Mouse (Mus musculus): ENCODE measurements around the gene Rho.

The Rho gene

DNA sequence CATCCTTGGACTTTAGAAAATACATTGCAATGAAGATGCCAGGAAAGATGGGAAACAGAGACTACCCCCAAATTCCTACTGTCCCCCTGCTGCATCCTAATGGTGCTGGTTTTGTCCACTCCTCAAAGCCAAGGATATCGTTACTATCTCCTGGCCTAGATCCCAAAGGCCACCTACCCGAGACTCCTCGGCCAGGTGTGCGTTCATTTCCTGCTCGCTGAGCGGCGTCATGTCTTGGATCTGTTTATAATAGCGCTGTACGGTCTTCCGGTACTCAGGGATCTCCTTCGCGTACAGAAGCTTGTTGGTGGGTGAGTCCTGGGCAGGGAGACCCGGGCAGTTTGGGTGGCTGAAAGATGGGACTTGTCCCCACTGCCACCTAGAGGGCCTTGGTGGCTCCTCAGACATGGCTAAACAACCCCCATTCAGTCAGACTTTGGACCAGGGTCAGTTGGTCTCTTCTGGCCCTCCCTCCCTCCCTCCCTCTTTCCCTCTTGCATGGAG, 24.9 kb downstream of the Rho start:
- DNase-seq (ENCODE audit: low spot score in 2 of 2), result no peak

DNA sequence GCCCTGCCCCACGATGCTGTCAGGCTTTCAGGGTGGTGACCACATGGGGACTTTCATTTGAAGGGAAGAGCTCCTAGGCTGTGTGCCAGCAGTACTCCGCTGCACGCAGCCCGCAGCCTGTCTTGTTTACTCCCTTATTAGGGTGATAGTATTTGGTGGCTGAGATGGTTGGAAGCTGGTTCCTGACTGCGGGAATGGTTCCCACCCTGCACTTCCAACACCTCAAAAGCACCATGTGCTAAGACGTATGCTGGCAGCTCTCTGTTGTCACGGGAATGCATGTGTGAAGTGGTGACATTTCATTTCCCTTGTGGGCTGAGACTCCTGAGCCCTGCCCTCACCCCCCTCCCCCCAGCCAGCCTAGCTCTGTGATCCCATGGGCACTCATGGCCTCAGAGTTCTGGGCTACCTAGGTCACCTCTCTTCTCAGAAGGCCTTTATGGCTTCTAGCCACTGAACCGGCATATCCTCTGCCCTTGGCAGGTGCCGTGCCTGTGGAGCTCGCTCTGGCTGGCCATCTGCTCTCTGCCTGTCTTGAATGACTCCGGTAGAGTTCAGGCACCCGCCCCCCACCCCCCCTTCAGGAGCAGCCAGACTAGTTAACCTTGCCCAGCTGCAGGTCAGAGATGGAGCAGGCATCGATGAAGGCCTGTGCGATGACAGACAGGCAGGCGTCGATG, 25.5 kb downstream of the Rho start:
- no peak for DNase-seq (ENCODE audit: low spot score in 2 of 2)

DNA sequence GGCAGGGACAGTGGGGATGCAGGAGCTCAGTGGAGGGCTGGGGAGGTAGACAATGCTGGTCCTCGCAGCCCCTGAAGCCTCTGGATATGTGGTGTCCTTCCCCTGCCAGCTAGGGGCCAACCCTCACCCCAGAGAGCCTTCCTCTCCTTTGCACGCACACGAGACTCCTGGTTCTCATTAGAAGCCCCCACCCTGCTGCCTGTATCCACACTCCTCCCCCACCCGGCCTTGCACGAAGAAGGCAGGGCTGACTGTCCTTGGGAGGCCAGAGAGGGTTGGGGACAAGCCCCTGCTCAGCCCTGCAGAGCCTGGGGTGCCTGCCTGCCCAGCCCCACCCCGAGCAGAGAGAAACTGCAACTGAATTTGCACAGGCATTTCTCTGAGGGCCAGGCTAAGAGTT, 26.1 kb downstream of the Rho start:
- DNase-seq (ENCODE audit: low spot score in 2 of 2), result no peak

DNA sequence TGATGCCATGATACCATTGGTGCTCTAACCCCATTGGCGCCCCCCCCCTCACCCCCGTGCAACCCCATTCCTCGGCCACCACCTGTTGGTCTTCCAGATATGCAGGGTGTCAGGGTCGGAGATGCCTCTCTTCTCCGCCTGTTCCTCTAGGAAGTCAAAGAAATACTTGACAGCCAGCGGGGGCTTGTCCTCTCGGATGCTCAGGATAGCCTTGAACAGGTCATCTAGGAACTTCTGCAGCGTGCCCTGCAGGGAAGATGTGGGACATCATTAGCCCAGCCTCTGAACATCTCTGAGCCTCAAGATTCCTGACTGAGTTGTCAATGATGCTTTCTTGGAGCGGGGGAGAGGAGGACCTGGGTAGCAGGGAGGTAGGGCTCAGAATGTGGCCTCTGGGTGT, 26.9 kb downstream of the Rho start:
- DNase-seq (ENCODE audit: low spot score in 2 of 2), result no peak

DNA sequence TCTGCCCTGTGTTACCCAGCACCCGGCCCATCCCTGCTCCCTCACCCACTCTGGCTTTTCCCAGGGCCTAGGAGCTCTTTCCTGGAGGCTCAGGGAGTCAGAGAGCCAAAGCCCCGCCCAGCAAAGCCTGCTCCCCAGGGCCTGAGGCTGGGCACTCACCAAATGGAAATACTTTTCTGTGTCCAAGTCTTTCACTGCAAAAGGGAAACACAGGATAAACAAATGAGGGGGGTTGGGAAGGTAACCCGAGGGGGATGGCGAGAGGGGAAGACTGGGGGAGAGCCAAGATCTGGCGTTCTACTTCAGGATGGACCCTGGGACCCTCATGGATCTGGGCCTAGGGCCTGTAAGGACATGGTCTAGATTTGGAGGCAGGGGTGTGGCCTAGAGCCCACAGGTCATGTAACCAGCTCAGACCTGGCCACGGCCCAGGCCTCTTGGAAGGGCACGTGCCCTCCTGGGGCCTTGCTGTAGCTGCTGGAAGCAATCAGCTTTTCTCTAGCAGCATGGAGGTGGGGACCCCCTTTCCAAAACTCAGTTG, 27.7 kb downstream of the Rho start:
- DNase-seq (ENCODE audit: low spot score in 2 of 2), result no peak

DNA sequence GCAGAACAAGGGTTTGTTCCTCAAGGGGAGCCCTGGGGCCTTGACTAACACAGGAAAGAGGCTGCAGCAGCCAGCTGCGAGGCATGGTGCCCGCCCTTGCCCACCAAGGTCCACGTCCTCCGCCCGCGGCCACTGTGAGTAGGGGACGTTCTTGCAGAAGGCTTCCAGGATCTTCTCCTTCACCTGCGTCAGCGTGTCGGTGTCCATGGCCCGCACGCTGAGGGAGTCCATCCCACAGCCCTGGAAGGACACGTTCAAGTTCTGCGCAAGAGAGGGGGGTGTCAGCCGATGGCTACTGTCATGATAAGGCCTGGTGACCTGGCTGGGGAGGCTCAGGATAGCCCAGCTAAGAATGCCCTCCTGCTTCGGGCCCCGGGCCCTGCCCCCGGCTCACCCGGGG, 28.8 kb downstream of the Rho start:
- DNase-seq (ENCODE audit: low spot score in 2 of 2), result no peak

DNA sequence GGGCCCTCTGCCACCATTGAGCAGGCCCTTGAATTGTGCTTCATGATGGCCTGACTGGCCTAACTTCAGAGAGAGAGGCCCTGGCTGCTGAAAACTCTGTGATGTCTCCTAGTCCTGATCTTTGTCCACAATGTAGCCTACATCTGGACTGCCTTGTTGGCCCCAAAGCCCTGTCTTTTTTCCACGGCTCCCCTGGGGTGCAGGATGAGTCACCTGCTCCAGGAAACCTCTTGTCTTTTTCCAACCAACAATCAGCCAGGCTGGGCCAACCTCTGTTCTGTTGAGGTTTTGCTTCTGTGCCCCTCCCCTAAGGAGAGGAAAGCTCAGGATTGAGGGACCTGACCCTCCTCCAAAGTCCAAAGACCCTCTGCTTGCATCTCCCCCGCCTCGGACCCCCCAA, 30.2 kb downstream of the Rho start:
- no peak for DNase-seq (ENCODE audit: low spot score in 2 of 2)

DNA sequence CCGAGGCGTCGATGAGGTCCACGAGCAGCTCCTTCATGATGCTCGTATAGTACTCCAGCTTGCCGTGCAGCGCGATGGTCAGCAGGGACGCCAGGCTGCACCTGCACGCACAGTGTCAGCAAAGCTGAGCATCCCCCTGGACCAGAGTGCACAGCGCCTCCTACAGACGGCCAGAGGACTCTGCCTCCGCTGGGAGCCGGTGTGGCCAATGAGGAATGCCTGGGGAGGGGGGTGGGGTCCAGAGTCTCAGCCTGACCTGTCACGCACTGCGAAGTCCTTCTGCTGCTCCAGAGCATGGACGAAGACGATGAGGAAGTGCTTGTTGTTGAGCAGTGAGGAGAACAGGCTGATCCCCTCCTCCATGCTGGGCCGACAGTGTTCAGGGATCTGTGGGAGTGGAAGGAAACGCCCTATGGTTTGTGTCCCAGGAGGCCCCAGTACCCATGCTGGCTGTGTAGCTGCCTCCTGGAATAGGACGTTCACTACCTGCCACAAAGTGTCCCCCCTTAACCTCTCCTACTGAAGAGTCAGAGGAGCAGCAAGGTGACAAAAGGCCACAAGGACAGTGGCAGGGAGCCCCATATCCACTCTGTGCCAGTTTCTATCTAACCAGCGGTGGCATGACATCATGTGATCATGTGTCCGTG, 31.0 kb downstream of the Rho start:
- DNase-seq (ENCODE audit: low spot score in 2 of 2), result no peak

DNA sequence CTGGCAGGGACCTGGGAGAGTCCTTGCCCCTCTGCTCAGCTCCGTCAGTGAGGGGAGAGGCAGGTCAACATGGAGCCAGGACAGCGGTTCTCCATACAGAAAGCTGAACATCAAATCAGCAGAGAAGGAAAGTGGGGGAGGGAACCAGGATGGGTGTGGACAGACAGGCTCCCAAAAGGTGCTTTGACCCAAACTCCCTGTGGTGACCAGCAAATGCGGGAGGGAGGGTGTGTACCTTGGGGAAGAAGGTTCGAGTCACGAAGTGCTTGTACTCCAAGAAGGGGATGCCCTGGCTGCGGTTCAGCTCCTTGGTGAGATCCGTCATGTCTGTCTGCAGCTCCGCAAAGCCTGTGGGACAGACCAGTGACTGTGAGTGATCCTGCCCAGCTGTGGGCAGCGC, 32.1 kb downstream of the Rho start:
- DNase-seq (ENCODE audit: low spot score in 2 of 2), result no peak

DNA sequence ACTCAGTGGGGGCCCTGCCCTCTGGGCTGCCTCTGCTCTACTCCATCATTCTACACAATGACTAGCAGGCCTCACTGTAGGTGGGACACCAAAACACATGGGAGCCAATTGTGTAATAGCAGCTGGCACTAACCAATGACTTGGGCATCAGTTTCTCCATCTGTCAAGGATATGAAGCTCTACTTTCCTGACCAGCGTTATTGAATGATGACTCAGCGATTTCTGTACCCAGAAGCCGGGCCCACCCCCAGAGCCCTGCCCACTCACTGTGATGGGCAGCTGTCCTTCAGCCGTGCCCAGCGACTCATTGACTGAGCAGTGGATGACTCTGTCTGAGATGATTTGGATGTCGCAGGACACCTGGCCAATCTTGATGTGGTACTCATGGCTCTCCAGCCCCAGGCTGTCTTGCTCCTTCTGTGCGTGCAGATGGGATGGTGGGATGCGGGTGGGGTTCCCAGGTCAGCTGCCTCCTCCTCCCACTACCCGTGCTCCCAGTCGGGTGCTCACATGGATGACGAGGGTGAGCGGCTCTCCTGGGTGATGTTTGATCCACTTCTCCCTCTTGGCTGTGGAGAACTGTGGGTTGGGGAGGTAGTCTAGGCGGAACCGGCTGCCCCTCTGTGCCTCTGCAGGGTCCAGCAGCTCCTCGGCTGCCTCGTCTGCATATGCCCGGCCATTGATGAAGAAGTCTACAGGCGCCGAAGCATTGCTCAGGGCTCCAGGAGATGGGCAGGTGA, 34.8 kb downstream of the Rho start:
- no peak for DNase-seq (ENCODE audit: low spot score in 2 of 2)

DNA sequence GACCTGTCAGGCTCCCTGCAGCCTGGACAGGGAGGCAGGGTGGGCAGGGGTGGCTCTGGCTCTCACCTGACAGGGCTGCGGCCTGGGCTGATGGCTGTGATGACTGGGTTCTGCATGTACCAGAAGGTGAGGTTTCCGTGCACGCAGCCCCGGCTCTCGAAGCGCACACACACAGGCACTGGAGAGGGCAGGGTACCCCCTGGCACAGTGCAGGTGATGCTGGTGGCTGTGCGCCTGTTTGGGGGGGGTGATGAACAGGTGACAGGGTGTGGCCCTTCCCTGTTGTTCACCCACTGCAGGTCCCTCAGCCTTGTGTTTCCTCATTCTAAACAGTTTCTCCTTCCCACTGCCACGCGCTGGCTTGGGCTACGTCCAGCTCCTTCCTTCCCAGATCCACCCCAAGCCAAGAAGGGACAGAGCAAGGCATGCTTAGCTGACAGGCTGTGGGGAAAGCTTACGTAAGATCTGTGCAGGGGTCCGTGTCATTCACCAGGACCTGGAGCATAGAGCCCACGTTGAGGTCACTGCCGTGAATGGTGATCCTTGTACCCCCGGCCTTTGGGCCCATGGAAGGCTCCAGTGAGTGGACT, 35.8 kb downstream of the Rho start:
- no peak for DNase-seq (ENCODE audit: low spot score in 2 of 2)

DNA sequence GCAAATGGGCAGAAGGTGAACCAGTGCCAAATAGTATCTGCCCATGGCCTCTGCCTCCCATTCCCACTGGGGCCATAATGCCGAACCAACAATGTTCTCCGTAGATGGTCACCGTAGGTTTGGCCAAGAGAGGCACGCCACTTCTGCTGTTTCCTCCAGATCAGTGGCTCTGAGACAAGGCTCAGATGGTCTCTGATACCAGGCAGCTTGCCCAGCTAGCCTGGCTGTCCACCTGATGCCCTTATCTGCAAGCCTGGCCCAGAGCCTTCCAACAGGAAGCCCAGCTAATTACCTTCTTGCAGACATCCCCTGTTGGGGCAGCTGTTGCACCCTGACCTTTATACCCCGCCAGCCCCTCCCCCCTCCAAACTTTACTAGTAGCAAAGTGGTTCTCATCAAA, 36.5 kb downstream of the Rho start:
- no peak for DNase-seq (ENCODE audit: low spot score in 2 of 2)

DNA sequence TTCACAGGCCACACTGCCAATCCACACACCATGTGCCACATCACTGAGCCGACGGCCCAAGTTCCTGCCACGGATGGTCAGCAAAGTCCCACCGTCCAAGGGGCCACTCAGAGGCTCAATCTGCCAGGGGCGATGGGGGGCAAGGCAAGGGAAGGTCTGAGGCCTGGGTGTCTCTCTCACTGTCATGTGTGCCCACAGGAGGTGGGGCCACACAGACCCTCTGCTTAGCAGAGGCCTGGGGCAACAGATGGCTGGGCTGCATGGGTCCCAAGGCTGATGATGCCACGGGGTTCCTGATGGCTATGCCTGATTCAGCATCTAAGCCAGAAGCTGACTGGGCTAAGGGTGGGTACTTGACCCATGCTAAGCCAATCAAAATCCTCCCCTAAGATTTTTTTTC, 37.2 kb downstream of the Rho start:
- no peak for DNase-seq (ENCODE audit: low spot score in 2 of 2)

DNA sequence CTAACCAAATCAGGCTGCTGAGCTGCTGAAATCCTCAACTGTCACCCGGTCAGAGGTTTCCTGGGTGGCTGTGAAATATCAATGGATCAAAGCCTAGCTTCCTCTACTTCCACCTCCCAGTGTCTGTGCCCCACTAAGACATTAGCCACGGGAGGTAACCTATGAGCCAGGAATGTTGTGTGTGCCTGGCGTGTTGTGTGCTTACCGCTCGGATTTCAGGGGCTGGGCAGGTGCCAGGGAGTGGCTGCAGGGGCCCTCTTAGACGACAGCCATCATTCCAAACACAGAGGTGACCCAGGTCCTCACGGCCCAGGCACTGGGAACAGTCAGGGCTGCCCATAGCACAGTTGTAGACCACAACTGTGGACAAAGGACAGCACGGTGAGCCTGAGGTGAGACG, 37.6 kb downstream of the Rho start:
- DNase-seq (ENCODE audit: low spot score in 2 of 2), result no peak

DNA sequence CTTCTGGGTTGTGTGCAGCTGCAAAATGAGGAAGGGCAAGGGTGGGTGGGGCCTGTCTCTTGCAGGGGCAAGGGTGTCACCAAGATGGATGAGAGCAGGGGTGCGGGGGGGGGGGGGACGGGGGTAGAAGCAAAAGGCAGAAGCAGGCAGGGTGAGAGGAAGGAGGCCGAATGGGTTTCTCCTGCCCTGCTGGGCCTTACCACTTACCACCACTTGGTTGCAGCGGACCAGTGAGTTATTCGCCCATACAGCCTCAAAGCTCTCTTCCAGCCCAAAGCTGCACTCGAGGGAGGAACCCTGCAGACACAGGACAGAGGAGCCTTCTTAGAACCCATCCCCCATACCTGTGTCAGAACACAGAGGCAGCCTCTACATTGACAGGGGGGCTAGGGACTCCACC, 38.4 kb downstream of the Rho start:
- DNase-seq (ENCODE audit: low spot score in 2 of 2), result peak; percentile 41 to 42

DNA sequence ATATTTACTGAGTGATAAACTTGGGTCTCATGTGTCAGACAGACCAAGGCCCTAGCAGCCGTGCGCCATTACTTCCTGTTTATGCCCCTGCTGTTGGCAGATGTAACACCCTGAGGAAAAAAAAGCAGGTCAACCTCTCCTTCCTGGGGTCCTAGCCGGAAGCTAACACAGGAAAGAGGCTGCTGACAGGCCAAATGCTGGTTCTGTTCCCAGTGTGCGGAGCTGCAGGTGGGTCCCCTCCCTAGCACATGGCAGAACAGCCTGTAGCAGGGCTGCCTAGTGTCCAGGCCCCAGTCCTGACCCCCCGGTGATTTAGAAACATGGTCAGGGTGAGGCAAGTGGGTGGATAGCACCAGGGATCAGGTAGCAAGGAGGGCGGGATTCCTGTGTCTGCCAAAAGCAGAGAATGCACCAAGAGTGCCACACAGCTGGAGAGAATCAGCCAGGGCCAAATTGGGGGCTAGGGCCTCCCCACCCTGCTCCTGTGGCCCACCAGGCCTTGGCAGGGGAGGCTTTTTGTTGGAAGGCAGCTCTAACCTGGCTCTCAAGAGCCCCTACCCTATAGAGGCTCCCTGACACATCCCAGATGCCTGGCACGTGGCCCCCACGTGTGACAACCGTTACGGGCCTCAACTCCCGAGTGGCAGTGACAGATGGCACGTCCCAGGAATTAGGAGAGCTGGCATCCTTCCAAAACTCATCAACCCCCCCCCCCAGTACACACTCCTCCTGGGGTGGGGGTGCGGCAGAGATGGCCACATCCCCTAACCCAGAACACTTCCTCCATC, 39.9 kb downstream of the Rho start:
- DNase-seq (ENCODE audit: low spot score in 2 of 2), result peak; percentile 67 to 76

DNA sequence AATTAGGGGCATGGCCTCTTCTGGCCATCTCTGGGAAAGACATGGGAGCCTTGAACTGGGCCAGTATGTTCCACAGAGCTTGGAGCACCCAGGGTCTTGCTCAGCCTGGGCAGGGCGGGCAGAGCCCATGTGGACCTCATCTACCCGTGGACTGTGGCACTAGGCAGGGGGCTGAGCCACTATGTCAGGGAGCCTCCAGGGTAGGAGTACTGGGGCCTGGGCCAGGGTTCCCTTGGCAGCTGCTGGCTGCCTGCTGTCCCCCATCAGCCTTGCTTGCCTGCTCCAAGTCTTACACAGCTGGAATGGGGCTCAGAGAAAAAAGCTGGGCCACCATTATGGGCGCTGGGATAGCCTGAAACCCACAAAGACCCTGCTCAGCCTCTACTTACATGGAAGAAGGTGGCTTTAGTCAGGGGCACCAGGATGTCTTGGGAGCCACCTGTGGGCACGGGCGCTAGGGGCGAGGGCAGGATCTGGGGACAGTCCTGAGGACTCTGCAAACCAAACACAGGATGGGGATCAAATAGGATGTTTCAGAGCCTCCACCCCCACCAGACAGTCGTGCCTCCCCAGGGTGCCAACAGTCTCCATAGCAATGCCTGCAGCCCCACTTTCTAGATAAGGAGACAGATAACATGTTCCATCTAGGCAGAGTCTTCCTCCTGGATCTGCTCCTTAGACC, 40.7 kb downstream of the Rho start:
- DNase-seq (ENCODE audit: low spot score in 2 of 2), result no peak

DNA sequence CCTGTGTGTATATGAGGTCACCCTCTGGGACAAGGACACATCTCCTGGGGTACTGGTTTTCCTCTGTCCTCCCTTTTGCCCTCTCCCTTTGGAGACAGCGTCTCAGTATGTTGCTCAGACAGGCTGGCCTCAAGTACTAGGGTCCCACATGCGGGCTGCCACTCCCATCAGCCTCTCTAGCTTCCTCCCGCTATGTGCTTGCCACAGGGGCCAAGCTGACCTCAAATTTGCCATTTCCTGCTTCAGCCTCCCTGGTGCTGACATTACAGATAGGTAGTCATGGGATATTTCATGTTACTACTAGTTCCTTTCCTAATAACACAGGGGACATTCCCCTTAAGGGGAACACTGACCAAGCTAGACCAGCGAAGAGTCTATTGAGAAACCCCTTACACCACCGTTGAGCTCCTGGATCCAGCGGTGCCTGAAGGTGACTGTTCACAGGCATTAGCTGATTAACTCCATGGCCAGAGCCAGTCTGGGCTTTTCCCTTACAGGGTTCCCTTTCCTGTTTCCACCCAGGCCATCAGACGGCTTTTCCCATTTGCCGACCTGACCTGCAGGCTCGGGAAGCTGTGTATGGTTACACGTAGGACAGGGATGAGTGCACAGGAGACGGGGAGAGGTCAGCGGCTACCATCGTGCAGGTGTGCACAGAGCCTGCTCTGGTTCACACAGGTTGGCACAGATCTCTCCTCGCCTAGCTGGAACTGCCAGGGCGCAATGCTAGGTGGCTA, 41.8 kb downstream of the Rho start:
- DNase-seq (ENCODE audit: low spot score in 2 of 2), result no peak

DNA sequence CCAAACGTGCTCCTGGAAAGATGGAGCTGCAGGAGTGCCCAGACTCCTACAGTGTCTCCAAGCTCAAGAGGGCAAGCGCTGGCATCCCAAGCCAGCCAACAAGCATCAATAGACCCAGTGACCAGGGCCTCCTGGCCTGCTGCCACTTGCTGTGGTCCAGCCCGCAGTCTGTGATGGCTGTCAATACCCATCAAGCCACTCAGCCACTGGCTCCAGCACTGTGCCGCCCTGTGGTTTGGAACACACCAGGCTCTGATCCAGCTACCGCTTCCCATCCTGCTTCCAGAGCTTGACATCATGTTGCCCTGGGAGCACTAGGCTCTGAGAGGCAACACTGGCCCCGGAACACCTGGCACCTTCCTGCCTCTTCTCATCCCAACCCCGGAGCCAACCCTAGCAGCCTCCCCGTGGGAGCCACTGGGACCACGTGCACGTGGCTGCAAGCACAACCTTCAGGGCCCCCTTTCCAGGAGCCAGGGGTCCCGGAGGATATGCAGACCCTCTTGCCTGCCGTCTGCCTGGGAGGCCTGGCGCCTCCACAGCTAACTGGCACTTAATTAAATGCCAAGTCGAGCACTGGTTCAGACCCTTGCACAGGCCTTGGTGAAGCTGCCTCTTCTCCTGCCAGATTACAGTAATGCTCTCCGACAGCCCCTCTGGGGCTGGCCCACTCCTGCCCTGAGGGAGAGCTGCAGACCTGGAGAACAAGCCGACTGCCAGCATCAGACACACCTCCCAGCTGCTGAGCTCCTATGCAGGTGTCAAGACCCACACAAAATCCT, 42.5 kb downstream of the Rho start:
- DNase-seq (ENCODE audit: low spot score in 2 of 2), result no peak

Data from thymus, postnatal 10 days (tissue).